Mouse (Mus musculus): ENCODE measurements around the gene Rpl14. TPM values are rescaled to one million over a fixed set of nuclear protein-coding genes. Genes with fewer than 3 reads are reported as not detected.

The Rpl14 gene
- total and polyA plus RNA-seq, 2 experiments = 113 to 174 TPM

DNA sequence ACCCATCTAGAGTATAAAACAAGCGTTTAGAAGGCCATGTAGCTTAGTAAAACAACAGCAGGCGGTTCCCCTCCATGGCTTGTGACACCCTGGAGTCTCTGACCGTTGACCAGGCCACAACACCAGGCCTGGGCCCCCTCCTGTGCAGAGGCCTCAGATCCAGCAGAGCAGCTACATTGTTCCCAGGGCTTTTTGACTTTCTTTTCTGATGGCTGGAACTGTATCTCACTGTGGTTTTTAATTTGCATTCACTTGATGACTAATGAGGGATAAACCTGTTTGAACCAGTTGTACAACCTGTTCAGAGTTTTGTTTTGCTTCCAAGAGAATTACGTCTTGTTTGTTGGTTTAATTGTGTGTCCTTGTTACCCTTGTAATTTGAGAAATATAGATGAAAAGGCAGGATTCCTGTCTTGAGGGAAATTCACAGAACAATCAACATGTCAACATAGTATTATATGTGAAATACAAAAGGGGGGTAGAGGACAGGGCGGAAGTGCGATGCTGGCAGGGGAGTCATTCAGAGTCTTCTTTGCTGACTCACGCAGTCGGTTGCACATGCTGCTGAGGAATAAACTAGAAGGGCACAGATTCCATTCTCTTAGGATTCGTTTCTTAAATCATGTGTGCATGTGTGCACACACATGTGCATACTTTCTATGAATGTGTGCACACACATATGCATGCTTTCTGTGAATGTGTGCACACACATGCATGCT, 22.3 kb downstream of the Rpl14 start:
- no peak overlapping the region for H3K9ac ChIP-seq (ENCODE audit: low read depth, low read length)
- no peaks in the 10 kb centered on the region for H3K79me2 ChIP-seq (ENCODE audit: control insufficient read depth, insufficient read depth, low read length)
- no peaks in the 10 kb centered on the region for H3K36me3 ChIP-seq (ENCODE audit: control insufficient read depth, insufficient read depth, low read length)
- no peak overlapping the region for H3K4me3 ChIP-seq (ENCODE audit: insufficient read depth, low read depth, low read length)
- no peak overlapping the region for H3K27ac ChIP-seq (replicated peaks; ENCODE audit: insufficient read depth, low read depth, low read length)
- TF ChIP-seq CTCF (IDR thresholded peaks at IDR 0.05; ENCODE audit: low read depth, low read length) = no peak
- no peak for TF ChIP-seq POLR2A (IDR thresholded peaks at IDR 0.05; ENCODE audit: extremely low read depth, insufficient read depth, low read length)
- no peak for DNase-seq (ENCODE audit: extremely low read depth, low read depth, low spot score)
- H3K27me3 ChIP-seq (ENCODE audit: control insufficient read depth, insufficient read depth, low read length) = no peaks in the 10 kb centered on the region
- no peaks in the 10 kb centered on the region for H3K4me1 ChIP-seq (ENCODE audit: control insufficient read depth, insufficient read depth, low read length)
- whole genome bisulfite sequencing = 72% methylated on average over 9 of the region's 9 CpGs

DNA sequence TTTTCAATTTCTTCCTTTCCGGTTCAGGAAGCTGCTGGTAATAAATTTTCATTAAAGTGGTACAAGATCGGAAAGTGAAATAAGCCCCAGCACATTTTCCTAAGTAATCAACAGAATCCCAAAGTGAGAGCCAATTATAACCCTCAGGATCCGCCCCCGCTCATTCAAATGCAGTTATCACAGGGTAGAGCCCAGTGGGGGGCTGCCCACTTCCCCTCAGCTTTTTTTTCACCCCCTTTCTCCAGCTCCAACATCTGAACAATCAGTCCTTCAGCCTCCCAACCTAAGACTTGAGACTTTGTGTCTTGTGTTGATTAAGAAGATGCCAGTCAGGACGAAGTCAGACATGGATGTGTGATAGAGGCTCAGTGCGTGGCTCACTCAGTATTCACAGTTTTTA, 23.6 kb downstream of the Rpl14 start:
- Histone ChIP-seq H3K4me1 (ENCODE audit: control insufficient read depth, insufficient read depth, low read length) (no peaks in the 10 kb centered on the region), H3K79me2 (ENCODE audit: control insufficient read depth, insufficient read depth, low read length) (no peaks in the 10 kb centered on the region), H3K27me3 (ENCODE audit: control insufficient read depth, insufficient read depth, low read length) (no peaks in the 10 kb centered on the region), H3K9ac (ENCODE audit: low read depth, low read length) (no peak overlapping the region), H3K36me3 (ENCODE audit: control insufficient read depth, insufficient read depth, low read length) (no peaks in the 10 kb centered on the region), H3K27ac (replicated peaks; ENCODE audit: insufficient read depth, low read depth, low read length) (no peak overlapping the region), H3K4me3 (ENCODE audit: insufficient read depth, low read depth, low read length) (no peak overlapping the region)
- TF ChIP-seq POLR2A (IDR thresholded peaks at IDR 0.05; ENCODE audit: extremely low read depth, insufficient read depth, low read length) (no peak), CTCF (IDR thresholded peaks at IDR 0.05; ENCODE audit: low read depth, low read length) (no peak)
- DNase-seq (ENCODE audit: extremely low read depth, low read depth, low spot score) = no peak
- WGBS = 87% methylated on average over 6 of the region's 6 CpGs

DNA sequence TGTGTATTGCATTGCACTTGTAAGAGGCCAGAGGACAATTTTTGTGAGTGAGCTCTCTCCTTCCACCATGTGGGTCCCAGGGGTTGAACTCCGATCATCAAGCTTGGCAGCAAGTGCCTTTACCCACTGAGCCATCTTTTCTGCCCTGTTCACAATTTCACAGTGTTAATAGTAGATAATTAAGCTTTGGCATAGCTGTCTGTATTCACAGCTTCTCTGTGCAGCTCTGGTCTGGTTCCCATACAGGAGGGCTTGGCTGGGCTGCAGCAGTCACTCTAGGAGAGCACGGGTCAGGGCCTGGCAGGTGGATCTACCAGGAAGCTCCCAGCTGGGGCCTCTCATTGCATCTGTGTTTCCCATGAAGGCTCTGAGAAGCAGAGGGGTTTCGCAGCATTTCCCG, 24.1 kb downstream of the Rpl14 start:
- H3K9ac ChIP-seq (ENCODE audit: low read depth, low read length) = no peak overlapping the region
- H3K27ac ChIP-seq (replicated peaks; ENCODE audit: insufficient read depth, low read depth, low read length) = no peak overlapping the region
- no peak for DNase-seq (ENCODE audit: extremely low read depth, low read depth, low spot score)
- H3K27me3 ChIP-seq (ENCODE audit: control insufficient read depth, insufficient read depth, low read length) = no peaks in the 10 kb centered on the region
- WGBS = 81% methylated on average over 4 of the region's 4 CpGs
- no peak overlapping the region for H3K4me3 ChIP-seq (ENCODE audit: insufficient read depth, low read depth, low read length)
- H3K4me1 ChIP-seq (ENCODE audit: control insufficient read depth, insufficient read depth, low read length) = no peaks in the 10 kb centered on the region
- H3K79me2 ChIP-seq (ENCODE audit: control insufficient read depth, insufficient read depth, low read length) = no peaks in the 10 kb centered on the region
- TF ChIP-seq CTCF (IDR thresholded peaks at IDR 0.05; ENCODE audit: low read depth, low read length) (no peak), POLR2A (IDR thresholded peaks at IDR 0.05; ENCODE audit: extremely low read depth, insufficient read depth, low read length) (no peak)
- no peaks in the 10 kb centered on the region for H3K36me3 ChIP-seq (ENCODE audit: control insufficient read depth, insufficient read depth, low read length)

DNA sequence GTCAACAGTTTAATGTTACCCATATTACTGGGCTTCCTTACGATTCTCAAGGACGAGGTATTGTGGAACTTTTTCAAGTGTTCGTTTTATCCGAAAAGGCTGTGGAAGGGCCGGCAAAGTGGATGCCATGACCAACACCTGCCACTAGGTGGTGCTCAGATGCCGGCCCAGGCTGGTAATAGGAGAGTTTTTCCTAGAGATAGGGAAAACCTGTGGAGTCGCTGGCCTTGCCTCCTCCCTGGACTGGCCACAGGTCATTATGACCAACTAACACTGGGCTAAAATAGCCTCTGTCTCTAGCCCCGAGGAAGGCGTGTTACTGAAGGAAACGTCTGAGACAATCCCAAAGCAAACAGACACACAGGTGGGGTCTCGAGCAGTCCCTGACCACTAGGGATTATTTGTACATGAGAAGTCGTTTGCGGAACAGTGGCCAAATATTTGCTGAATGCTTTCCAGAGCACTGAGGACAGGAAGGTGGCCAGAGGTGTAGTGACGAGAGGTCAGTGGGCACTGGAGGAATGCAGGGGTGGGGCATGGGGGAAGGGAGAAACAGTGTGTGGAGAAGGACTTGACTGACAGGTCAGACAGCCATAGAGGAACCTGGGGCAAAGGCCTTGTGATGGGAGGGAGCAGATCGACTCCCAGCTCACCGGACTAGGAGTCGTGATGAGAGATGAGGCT, 30.4 kb downstream of the Rpl14 start:
- H3K9ac ChIP-seq (ENCODE audit: low read depth, low read length) = peak overlapping the region; percentile 25
- no peak for TF ChIP-seq POLR2A (IDR thresholded peaks at IDR 0.05; ENCODE audit: extremely low read depth, insufficient read depth, low read length)
- TF ChIP-seq CTCF (IDR thresholded peaks at IDR 0.05; ENCODE audit: low read depth, low read length) = peak; percentile 93
- peaks cover 5% of the 10 kb centered on the region for H3K4me1 ChIP-seq (ENCODE audit: control insufficient read depth, insufficient read depth, low read length)
- no peaks in the 10 kb centered on the region for H3K36me3 ChIP-seq (ENCODE audit: control insufficient read depth, insufficient read depth, low read length)
- H3K27ac ChIP-seq (replicated peaks; ENCODE audit: insufficient read depth, low read depth, low read length) = peak overlapping the region; percentile 86
- no peaks in the 10 kb centered on the region for H3K79me2 ChIP-seq (ENCODE audit: control insufficient read depth, insufficient read depth, low read length)
- DNase-seq (ENCODE audit: extremely low read depth, low read depth, low spot score) = peak; percentile 99
- WGBS = 11% methylated on average over 17 of the region's 17 CpGs
- no peaks in the 10 kb centered on the region for H3K27me3 ChIP-seq (ENCODE audit: control insufficient read depth, insufficient read depth, low read length)
- H3K4me3 ChIP-seq (ENCODE audit: insufficient read depth, low read depth, low read length) = peak overlapping the region; percentile 50

DNA sequence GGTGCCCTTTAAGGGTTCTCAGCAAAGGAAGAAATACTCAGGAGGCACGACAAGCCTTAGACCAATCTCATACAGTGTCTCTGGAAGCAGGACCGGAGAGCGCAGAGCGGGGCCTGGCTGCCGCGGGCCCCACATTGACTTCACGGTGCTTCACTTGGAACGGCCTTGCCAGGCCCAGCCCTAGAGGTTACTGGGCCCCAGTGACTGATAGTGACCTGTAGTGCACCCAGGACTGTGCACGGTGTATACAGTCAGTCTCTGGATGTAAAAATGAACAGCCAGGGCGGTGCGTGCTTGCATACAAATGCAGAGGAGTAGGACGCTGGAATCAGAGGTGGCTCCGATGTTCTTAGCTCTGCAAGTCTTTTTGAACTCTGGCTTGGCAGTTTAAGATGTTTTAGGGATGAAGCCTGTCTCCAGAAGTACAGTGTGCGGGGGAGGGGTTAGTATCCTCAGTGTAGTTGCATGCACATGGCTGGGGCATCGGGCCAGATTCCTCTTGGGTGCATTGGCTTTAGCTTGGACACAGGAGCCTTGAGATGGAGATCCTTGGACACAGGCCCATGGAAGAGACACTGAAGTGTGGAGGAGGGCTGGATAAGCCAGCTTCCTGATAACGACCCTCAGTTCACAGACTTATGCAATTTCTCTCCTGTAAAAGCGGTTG, 31.1 kb downstream of the Rpl14 start:
- Histone ChIP-seq H3K27ac (replicated peaks; ENCODE audit: insufficient read depth, low read depth, low read length) (peak overlapping the region; percentile 83), H3K4me3 (ENCODE audit: insufficient read depth, low read depth, low read length) (peak overlapping the region; percentile 50), H3K36me3 (ENCODE audit: control insufficient read depth, insufficient read depth, low read length) (no peaks in the 10 kb centered on the region), H3K9ac (ENCODE audit: low read depth, low read length) (peak overlapping the region; percentile 25), H3K79me2 (ENCODE audit: control insufficient read depth, insufficient read depth, low read length) (no peaks in the 10 kb centered on the region), H3K27me3 (ENCODE audit: control insufficient read depth, insufficient read depth, low read length) (no peaks in the 10 kb centered on the region), H3K4me1 (ENCODE audit: control insufficient read depth, insufficient read depth, low read length) (peaks cover 5% of the 10 kb centered on the region)
- TF ChIP-seq POLR2A (IDR thresholded peaks at IDR 0.05; ENCODE audit: extremely low read depth, insufficient read depth, low read length) = no peak
- WGBS = 19% methylated on average over 17 of the region's 17 CpGs
- DNase-seq (ENCODE audit: extremely low read depth, low read depth, low spot score) = peak; percentile 83
